Mouse (Mus musculus): Measurements from ENCODE around the gene Ubr4.

The Ubr4 gene

DNA sequence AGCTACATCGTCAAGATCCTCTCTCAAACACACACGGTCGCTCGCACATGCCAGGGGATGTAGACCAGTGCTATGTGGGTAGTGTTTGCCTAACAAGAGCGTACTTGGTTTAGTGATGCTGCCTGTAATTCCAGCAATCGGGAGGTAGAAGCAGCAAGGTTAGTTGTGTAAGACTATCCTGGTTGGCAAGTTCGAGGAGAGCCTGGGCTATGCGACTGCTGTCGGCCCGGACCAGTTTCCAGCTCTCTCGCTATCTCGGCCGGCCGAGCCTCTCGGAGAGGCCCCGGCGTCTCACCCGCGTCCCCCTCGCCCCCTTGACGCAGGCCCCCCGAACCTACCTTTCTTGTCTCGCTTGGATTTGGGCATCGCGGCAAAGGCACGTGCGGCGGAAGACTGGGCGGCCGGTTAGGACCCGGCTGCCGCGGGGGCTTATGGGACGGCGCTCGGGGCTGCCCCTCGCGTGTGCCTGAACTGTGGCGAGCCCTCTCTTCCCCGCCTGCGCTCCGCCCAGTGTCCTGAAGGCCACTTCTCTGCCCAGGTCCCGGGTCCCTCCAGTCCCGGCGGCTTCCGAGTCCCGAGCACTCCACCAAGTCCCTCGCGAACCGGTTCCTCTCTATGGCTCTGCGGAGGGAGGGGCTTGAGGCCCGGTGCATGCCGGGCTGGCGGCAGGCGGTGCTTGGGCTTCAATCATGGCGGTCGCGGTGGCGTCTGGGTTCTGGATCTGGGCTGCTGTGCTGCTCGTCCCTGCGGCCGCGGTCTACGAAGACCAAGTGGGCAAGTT lies at the start of gene Ubr4, which contains the start of the genes Mrto4 and Emc1:
Ubr4 (plus strand) TSS at position 679 of the 781 bp plus-strand sequence.
Mrto4 (minus strand) TSS at position 646 of the 781 bp plus-strand sequence.
Emc1 (plus strand) TSS at position 657 of the 781 bp plus-strand sequence.
- peak; percentile 90 for DNase-seq

- DNase-seq, result no peak
These were observed 46.9 kb upstream of the Ubr4 start for GRCm38 (mm10) chr4:139305521-139305920.

DNA sequence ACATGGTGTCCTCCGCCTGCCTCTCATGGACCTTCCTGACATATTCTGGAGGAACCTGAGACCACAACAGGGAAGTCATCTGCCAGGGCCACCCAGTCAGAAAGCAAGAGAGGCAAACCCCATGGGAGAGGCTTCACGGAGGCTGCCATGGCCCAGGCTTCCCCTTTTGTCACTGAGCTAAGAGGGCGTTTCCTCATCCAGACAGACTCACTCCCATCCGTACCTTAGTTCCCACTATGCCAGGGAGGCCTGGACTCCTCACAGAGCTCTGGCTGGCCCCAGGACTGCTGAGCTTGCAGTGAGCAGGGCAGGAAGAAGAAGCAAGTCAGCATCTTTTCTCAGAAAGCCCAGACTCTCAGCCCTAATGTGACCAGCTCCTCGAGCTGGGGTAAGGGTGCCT lies 44.5 kb upstream of the Ubr4 start:
- DNase-seq, result no peak

GRCm38 (mm10) chr4:139309651-139310050 lies 42.8 kb upstream of the Ubr4 start:
- no peak for DNase-seq

DNA sequence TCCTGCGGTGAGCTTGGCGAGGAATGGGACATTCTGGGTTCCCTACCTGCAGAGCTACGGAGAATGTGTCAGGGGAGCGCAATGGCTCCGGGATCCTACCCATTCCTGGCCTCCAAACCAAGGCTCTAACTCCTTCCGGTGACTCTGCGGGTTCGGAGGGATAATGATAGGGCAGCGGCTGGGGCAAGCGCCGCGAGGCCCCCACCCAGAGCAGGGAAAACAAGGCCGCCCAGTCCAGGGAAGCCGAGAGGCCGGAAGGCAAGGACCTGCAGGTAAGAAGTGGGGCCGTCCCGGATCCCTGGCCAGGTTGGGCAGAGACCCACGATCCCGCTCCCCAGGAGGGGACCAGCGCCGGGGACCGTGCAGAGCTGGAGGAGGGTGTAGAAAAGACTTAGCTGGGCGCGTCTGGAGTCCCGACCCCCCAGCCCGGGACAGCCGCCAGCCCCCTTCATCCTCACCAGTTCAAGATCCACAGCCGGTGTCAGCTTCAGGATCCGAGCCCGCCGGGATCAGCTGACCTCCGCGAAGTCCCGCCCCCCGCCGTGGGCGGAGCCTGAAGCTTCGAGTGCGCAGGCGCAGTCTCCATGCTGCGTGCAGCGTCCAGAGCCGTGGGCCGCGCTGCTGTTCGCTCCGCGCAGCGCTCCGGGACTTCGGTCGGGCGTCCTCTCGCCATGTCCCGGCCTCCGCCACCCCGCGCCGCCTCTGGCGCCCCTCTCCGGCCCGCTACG lies 42.1 kb upstream of the Ubr4 start, which contains the start of the genes Pqlc2 and Akr7a5:
Pqlc2 (minus strand) TSS at position 538 of the 728 bp plus-strand sequence.
Akr7a5 (plus strand) TSS at position 574 of the 728 bp plus-strand sequence.
- peak; percentile 97 for DNase-seq

DNA sequence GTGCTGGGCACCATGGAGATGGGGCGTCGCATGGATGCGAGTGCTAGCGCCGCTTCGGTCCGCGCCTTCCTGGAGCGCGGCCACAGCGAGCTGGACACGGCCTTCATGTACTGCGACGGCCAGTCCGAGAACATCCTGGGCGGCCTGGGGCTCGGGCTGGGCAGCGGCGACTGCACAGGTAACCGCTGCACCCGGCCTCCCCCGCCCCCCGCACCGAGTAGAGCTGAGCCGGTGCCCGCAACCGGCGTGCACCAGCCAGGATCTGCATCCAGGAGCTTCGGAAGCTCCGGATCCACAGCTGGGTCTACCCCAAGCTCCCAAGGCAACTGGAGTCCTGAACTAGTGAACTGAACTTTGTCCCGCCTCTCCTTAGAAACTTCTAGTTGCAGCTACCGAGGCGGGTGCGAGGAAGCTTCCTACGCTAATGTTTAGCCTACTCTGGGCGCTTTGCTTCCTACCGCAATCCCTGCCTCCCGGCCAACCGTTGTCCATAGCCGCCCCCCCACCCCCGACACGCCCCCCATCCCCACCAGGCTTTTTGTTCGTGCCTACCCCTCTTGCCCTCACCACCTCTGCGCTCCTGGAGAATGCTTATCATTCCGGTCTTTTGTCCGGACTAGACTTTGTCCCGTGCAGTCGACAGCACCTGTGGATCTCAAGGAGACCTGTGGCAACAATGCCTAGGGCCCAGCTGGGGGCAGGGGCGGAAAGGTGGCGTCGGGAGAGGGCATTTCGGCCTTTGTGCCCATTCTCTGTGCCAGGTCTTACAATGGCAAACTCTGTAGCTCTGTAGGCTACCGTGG lies 41.3 kb upstream of the Ubr4 start:
- no peak for DNase-seq

- DNase-seq, result no peak
These were observed 40.7 kb upstream of the Ubr4 start for GRCm38 (mm10) chr4:139311707-139312106.

DNA sequence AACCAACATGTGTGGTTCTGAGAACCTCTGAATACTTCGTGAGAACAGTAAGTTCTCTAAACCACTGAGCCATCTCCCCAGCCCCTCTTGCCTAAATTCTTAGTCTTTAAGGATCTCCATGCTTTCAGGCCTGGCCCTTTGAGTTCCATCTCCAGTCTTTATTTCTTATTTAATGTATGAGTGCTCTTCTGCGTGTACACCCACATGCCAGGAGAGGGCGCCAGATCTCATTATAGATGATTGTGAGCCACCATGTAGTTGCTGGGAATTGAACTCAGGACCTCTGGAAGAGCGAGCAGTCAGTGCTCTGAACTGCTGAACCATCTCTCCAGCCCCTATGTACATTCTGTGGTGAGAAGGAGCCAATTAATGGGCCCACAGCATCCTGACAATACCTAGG lies 39.8 kb upstream of the Ubr4 start:
- DNase-seq, result no peak

- no peak for DNase-seq
These were observed 34.0 kb upstream of the Ubr4 start for GRCm38 (mm10) chr4:139318449-139318848.

DNA sequence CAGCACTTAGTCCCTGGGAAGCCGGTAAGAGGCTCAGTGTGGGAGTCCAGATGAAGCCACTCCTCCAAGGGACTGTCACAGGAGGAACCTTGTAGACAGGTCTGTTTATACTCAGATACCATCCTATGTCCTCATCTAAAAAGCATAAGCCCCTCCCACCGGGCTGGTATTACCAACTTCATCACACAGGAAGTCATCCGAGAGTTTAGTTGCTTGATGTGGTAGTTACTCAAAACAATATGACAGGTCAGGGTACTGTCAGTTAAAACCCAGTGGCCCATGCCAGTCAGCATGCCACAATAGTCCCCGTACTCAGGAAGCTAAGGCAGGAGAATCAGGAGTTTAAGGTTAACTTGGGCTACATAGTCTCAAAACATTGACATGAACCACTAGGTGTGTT lies 32.7 kb upstream of the Ubr4 start:
- no peak for DNase-seq

GRCm38 (mm10) chr4:139330605-139331004 lies 21.8 kb upstream of the Ubr4 start:
- peak; percentile 28 for DNase-seq

DNA sequence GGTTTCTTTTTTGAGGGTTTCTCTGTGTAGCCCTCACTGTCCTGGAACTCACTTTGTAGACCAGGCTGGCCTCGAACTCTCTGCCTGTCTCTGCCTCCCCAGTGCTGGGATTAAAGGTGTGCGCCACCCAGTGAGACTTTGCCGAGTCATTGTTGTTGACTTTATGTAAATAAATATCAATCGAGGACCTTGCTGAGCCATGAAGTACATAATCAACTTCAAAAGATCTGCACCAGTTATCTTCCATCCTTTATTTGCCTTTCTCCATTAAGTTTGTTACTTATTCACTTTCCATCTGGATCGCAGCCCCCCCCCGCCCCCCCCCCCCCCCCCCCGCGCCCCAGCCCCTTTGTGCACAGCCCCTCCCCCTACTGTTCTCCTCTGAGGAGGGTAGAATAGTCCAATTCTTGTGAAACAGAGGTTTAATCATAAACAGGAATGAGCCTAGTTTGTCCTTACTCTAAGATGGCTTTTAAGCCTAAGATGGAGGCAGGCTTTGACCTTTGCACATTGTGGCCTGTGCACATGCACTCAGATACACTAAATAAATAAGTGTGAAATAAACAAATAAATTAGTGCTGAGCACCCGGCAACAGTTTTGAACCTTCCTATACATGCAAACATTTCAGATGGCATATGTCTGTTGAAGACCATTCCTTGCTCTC lies 17.6 kb upstream of the Ubr4 start:
- DNase-seq, result no peak

- no peak for DNase-seq
These were observed 16.9 kb upstream of the Ubr4 start for GRCm38 (mm10) chr4:139335507-139335906.

- DNase-seq, result peak; percentile 53
These were observed 15.5 kb upstream of the Ubr4 start for GRCm38 (mm10) chr4:139336822-139337483.

DNA sequence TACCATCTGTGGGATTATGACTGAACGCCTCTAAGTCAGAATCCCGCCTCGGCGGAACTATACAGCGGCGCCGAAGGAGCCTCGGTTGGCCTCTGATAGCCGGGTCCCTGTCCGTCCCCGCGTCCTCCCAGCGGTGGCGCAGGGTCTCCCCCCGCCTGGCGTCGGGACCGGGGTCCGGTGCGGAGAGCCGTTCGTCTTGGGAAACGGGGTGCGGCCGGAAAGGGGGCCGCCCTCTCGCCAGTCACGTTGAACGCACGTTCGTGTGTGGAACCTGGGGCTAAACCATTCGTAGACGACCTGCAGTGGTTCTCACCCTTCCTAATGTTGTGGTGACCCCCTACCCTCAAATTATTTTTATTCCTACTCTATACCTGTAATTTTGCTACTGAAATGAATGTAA lies 14.3 kb upstream of the Ubr4 start:
- no peak for DNase-seq

- no peak for DNase-seq
These were observed 11.6 kb upstream of the Ubr4 start for GRCm38 (mm10) chr4:139340835-139341234.

DNA sequence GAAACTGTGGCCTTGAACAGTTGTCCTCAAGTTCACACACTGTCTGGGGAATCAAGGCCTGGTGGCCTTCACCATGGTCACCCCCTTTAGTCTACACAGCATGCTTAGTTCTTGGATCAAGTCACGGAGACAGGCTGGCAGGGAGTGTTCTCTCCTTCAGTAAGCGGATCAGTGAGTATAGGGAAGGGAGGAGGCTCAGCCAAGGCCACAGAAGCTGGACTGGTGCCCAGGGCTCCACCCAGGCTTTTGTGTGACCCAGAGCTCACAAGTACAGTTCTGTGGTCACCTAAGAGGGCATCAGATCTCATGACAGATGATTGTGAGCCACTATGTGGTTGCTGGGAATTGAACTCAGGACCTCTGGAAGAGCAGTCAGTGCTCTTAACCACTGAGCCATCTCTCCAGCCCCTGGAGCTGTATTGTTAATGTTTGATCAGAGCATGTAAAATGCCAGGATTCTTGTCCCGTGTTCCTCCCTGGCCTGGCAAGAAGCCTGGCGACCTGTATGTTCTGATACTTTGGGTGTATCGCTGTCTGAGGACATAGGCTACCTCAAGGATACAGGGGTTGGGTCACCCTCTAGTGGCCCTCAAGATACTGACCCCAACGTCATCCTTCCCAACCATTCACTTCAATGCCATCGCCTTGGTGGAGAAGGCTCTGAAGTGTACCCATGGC lies 10.7 kb upstream of the Ubr4 start:
- no peak for DNase-seq

- DNase-seq, result peak; percentile 18
These were observed 8.7 kb upstream of the Ubr4 start for GRCm38 (mm10) chr4:139343718-139344117.

GRCm38 (mm10) chr4:139345416-139346019 lies 6.9 kb upstream of the Ubr4 start:
- DNase-seq, result no peak

DNA sequence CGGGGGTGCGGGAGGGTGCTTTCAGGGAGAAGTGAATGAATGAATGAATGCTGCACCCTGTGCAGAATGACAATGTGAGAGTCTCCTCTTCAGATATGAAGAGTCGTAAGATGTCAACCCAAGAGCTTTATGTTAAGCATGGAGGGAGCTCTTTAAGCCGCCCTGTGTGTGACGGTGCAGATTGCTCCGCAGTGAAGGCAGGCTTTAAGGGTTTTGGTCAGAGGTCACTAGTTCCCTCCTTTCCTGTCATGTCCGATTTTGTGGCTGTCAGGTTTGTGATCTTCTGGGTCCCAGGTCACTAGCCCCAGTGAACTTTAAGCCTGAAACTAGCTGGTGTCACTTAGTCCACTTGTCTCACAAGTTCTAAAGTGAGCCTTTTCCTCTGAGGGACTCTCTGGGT lies 423 bp downstream of the Ubr4 start:
- no peak for DNase-seq

DNA sequence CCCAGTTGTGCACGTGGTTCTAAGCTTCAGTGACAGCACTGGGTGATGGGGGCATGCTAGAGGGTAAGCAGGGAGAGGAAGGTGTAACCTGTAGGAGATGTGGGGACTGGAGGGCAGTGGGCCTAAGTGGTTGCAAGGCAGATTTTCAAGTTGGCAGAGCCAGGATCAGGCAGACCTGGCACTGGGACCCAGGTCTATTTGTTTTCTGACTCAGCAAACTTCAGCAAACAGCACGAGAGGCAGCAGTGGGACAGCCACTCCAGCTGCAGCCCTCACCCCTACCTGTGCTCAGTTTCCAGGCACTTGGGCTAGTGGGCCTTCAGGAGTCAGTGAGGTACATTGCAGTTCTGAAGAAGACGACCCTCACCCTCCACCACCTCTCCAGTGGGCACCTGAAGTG lies 4.8 kb downstream of the Ubr4 start:
- DNase-seq, result no peak
